Mouse (Mus musculus): ENCODE measurements around the gene Ell3. TPM values are rescaled to one million over a fixed set of nuclear protein-coding genes. Genes with fewer than 3 reads are reported as not detected.
"Not testable (repeated sequence)": the region's sequence is repeated elsewhere in the genome, so short reads cannot be mapped to it uniquely, and the experiment has no call there.

Ell3 gene
- total RNA-seq (2014; fragmentation: Nextera tagmentation): not detected in 2 replicates
- total RNA-seq (2017): 0.29 TPM in 1 of 2 replicates, not detected in the other
- polyA plus RNA-seq (2012): 0.02 TPM in 1 of 2 replicates, not detected in the other

DNA sequence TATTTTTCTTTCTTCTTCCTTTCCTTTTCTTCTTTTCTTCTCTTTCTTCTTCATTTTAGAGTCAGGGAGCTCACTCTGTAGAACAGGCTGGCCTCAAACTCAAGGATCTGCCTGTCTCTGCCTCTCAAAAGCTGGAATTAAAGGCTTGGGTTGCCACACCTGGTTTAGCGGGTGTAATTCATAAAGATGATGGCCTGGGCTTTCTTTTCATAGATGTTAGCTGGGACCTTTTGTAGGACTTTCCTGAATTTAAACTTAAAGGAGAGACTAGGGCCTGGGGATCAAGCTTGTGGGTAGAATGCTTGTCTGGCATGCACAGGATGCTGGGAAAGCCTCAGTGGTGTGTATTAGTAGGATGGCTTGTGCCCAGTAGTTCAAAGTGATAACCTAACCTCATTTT lies at the start of gene Ell3:
Gene Ell3, minus strand, starts transcription at position 101 of the 400 bp plus-strand sequence.
- Histone ChIP-seq H3K9me3 (replicated peaks) (no peaks in the 10 kb centered on the region), H3K27me3 (ENCODE audit: insufficient read depth, low read length) (0 out of 2 replicates have a peak, but pooled peaks cover 2% of the 10 kb centered on the region), H3K36me3 (replicated peaks) (peaks cover 23% of the 10 kb centered on the region), H3K4me1 (ENCODE audit: insufficient read depth, low read depth, low read length) (peaks cover 56% of the 10 kb centered on the region), H3K4me3 (ENCODE audit: low read depth, low read length) (no peak within 1 kb of the TSS; the same call in 1 of the 2 replicates)
- TF ChIP-seq TAL1 (conservative IDR thresholded peaks at IDR 0.05; ENCODE audit: low read depth, low read length): no peak
- no peak for TF ChIP-seq POLR2AphosphoS5 (IDR thresholded peaks at IDR 0.05; ENCODE audit: insufficient replicate concordance, low read depth, low read length)
- TF ChIP-seq GATA1 (IDR thresholded peaks at IDR 0.05; ENCODE audit: borderline replicate concordance, low read length): no peak
- no peak for TF ChIP-seq GATA2 (IDR thresholded peaks at IDR 0.05; ENCODE audit: borderline replicate concordance, low read depth, low read length)
- no peak for TF ChIP-seq CTCF (IDR thresholded peaks at IDR 0.05; ENCODE audit: low read depth, low read length)
- no peak for DNase-seq (ENCODE audit: low spot score)
- no peak for ATAC-seq (ENCODE audit: extremely low read depth, insufficient number of reproducible peaks, low FRiP score, poor library complexity, severe bottlenecking)

DNA sequence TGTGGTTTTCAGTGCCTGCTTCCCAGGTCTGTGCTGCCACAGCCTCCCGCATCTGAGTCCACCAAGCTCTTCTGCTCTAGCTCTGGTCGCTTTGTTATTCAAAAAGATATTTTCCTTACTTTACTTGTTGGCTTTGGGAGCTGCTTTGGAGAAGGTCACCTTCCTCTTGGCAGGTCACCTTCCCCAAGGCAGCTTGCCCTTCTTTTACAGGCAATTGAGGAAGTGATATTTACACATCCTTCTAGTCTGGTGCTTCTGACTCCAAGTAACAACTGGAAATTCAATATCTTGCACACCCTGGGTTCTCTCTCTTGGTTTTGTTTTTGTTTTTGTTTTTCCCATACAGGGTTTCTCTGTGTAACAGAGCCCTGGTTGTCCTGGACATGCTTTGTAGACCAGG lies 40.3 kb upstream of the Ell3 start:
- peaks cover 18% of the 10 kb centered on the region for H3K27me3 ChIP-seq (ENCODE audit: insufficient read depth, low read length)
- not testable (repeated sequence) for H3K4me1 ChIP-seq (ENCODE audit: insufficient read depth, low read depth, low read length); H3K36me3 ChIP-seq (replicated peaks); H3K9me3 ChIP-seq (replicated peaks); DNase-seq (ENCODE audit: low spot score); H3K4me3 ChIP-seq (ENCODE audit: low read depth, low read length); ATAC-seq (ENCODE audit: extremely low read depth, insufficient number of reproducible peaks, low FRiP score, poor library complexity, severe bottlenecking)

DNA sequence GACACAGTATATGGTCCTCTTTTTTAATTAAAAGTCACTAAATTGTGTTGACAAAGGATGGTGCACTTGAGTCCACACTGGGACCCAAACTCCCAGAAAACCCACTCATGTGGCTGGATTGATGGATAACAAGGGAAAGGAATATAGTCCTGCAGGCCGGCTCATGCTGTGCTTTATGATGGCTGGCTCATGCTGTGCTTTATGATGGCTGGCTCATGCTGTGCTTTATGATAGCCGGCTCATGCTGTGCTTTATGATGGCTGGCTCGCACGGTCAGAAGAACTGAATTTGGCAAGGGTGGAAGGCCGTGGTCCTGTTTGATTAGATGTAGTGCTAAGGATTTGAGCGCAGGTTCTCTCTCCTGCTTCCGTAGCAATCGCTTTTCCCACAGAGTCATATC lies 39.5 kb upstream of the Ell3 start:
- ATAC-seq (ENCODE audit: extremely low read depth, insufficient number of reproducible peaks, low FRiP score, poor library complexity, severe bottlenecking) (no peak), DNase-seq (ENCODE audit: low spot score) (no peak)
- Histone ChIP-seq H3K27me3 (ENCODE audit: insufficient read depth, low read length) (peaks cover 18% of the 10 kb centered on the region), H3K4me3 (ENCODE audit: low read depth, low read length) (no peak overlapping the region), H3K9me3 (replicated peaks) (no peaks in the 10 kb centered on the region), H3K36me3 (replicated peaks) (no peaks in the 10 kb centered on the region), H3K4me1 (ENCODE audit: insufficient read depth, low read depth, low read length) (no peaks in the 10 kb centered on the region)
- no peak for TF ChIP-seq GATA2 (IDR thresholded peaks at IDR 0.05; ENCODE audit: borderline replicate concordance, low read depth, low read length)
- no peak for TF ChIP-seq GATA1 (IDR thresholded peaks at IDR 0.05; ENCODE audit: borderline replicate concordance, low read length)
- no peak for TF ChIP-seq CTCF (IDR thresholded peaks at IDR 0.05; ENCODE audit: low read depth, low read length)
- TF ChIP-seq TAL1 (conservative IDR thresholded peaks at IDR 0.05; ENCODE audit: low read depth, low read length): no peak
- TF ChIP-seq POLR2AphosphoS5 (IDR thresholded peaks at IDR 0.05; ENCODE audit: insufficient replicate concordance, low read depth, low read length): no peak

DNA sequence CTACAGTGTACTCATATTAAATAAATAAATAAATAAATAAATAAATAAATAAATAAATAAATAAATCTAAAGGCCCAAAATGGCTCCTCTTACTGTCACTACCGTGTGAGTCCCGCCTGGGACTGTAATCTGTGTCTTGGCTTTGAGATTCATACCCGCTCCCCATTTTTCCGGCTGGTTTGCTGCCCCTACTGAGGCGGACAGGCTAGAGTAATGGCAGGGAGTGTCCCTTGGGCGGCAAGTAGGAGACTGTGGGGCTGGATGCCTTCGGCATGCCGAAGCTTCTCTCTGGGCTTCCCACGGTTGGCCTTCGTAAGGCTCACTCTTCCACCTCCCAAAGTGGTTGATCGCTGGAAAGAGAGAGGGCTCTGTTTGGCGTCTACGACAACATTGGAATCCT lies 36.8 kb upstream of the Ell3 start:
- H3K36me3 ChIP-seq (replicated peaks); H3K9me3 ChIP-seq (replicated peaks); H3K4me1 ChIP-seq (ENCODE audit: insufficient read depth, low read depth, low read length); DNase-seq (ENCODE audit: low spot score); H3K4me3 ChIP-seq (ENCODE audit: low read depth, low read length); ATAC-seq (ENCODE audit: extremely low read depth, insufficient number of reproducible peaks, low FRiP score, poor library complexity, severe bottlenecking): not testable (repeated sequence)
- peaks cover 18% of the 10 kb centered on the region for H3K27me3 ChIP-seq (ENCODE audit: insufficient read depth, low read length)

DNA sequence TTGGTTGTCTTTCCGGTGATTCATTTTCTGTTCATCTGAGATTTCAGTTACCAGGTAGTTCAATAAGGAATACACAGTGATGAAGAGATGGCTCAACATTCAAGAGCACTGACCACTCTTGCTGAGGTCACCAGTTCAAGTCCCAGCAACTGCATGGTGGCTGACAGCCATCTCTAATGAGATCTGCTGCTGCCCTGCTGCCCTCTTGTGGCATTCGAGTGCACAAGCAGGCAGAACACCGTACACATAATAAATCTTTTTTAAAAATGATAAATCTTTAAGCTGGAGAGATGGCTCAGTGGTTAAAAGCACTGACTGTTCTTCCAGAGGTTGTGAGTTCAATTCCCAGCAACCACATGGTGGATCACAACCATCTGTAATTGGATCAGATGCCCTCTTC lies 36.4 kb upstream of the Ell3 start:
- no peak for ATAC-seq (ENCODE audit: extremely low read depth, insufficient number of reproducible peaks, low FRiP score, poor library complexity, severe bottlenecking)
- Histone ChIP-seq H3K4me3 (ENCODE audit: low read depth, low read length) (no peak overlapping the region), H3K36me3 (replicated peaks) (peaks cover 4% of the 10 kb centered on the region), H3K9me3 (replicated peaks) (no peaks in the 10 kb centered on the region), H3K27me3 (ENCODE audit: insufficient read depth, low read length) (peaks cover 18% of the 10 kb centered on the region), H3K4me1 (ENCODE audit: insufficient read depth, low read depth, low read length) (no peaks in the 10 kb centered on the region)
- TF ChIP-seq CTCF (IDR thresholded peaks at IDR 0.05; ENCODE audit: low read depth, low read length): peak; percentile 61
- TF ChIP-seq POLR2AphosphoS5 (IDR thresholded peaks at IDR 0.05; ENCODE audit: insufficient replicate concordance, low read depth, low read length): no peak
- no peak for DNase-seq (ENCODE audit: low spot score)

DNA sequence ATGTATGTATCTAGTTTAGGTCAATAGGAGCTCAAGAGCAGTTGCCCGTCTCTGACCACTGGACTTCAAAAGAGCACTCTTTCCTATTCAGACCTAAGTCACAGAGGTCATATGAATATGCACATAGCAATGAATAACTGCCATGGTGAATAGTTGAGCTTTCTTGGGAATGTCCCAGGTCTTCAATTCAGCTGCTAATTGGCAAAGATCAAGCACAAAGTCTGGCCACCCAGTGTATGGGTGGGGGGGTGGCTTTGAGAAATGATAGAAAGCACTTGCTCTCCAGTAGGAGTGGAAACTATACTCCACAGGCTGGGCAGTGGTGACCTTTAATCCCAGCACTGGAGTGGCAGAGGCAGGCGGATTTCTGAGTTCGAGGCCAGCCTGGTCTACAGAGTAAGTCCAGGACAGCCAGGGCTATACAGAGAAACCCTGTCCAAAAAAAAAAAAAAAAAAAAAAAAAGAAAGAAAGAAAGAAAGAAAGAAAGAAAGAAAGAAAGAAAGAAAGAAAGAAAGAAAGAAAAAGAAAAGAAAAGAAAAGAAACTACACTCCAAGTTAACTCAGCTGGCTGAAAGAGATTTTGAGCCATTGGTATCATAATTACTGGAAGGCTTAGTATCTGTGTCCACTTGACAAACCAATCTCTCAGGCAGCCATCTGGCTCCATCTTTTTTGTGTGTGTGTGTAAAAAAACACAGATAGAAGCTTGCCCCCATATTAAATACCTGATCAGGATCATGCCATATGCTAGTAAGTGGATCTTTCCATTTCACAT lies 33.6 kb upstream of the Ell3 start:
- H3K4me3 ChIP-seq (ENCODE audit: low read depth, low read length): no peak overlapping the region
- H3K9me3 ChIP-seq (replicated peaks): no peaks in the 10 kb centered on the region
- H3K36me3 ChIP-seq (replicated peaks): peaks cover 4% of the 10 kb centered on the region
- peaks cover 7% of the 10 kb centered on the region for H3K27me3 ChIP-seq (ENCODE audit: insufficient read depth, low read length)
- no peak for ATAC-seq (ENCODE audit: extremely low read depth, insufficient number of reproducible peaks, low FRiP score, poor library complexity, severe bottlenecking)
- no peaks in the 10 kb centered on the region; the same call in 1 of the 2 replicates for H3K4me1 ChIP-seq (ENCODE audit: insufficient read depth, low read depth, low read length)
- no peak for TF ChIP-seq TAL1 (conservative IDR thresholded peaks at IDR 0.05; ENCODE audit: low read depth, low read length)
- no peak for TF ChIP-seq POLR2AphosphoS5 (IDR thresholded peaks at IDR 0.05; ENCODE audit: insufficient replicate concordance, low read depth, low read length)
- no peak for TF ChIP-seq GATA1 (IDR thresholded peaks at IDR 0.05; ENCODE audit: borderline replicate concordance, low read length)
- TF ChIP-seq CTCF (IDR thresholded peaks at IDR 0.05; ENCODE audit: low read depth, low read length): no peak
- TF ChIP-seq GATA2 (IDR thresholded peaks at IDR 0.05; ENCODE audit: borderline replicate concordance, low read depth, low read length): no peak
- no peak for DNase-seq (ENCODE audit: low spot score)

DNA sequence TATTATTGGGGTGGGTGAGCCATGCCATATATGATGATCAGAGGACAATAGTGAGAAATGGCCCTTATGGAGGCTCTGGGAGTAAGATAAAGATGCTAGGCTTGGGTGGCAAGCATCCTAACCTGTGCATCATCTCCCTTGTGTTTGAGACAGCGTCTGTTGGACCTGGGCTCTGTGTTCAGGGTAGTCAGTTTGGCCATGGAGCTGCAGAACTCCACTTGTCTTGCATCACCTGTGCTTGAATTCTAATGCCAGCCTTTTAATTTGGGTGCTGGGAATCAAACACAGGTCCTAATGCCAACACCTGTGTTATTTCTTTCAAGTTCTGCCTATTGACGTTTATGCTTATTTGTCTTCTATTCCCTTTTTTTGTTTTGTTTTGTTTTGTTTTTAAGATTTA lies 31.2 kb upstream of the Ell3 start:
- DNase-seq (ENCODE audit: low spot score); H3K4me3 ChIP-seq (ENCODE audit: low read depth, low read length); ATAC-seq (ENCODE audit: extremely low read depth, insufficient number of reproducible peaks, low FRiP score, poor library complexity, severe bottlenecking); H3K27me3 ChIP-seq (ENCODE audit: insufficient read depth, low read length); H3K9me3 ChIP-seq (replicated peaks); H3K4me1 ChIP-seq (ENCODE audit: insufficient read depth, low read depth, low read length): not testable (repeated sequence)
- H3K36me3 ChIP-seq (replicated peaks): peaks cover 11% of the 10 kb centered on the region
